Mouse (Mus musculus) heart, postnatal 14 days (tissue): ENCODE data around the gene Rpa1. TPM values are rescaled to one million over a fixed set of nuclear protein-coding genes. Genes with fewer than 3 reads are reported as not detected.
"Not testable (repeated sequence)": the region's sequence is repeated elsewhere in the genome, so short reads cannot be mapped to it uniquely, and the experiment has no call there.

Experiments
- DNase-seq, 2 experiments: peaks; one replicate each; pipeline ENCODE4 v3.0.0; 2021 to 2022
- intact Hi-C: fragments of 180-260 bp; cut with DNase I; formaldehyde crosslinking; loops from one replicate; pipeline ENCODE4 v1.15.1; 2025
- long read RNA-seq, 2 experiments: library from polyadenylated mRNA; stranded (forward); transcript quantifications; one replicate each; pipeline ENCODE4 v2.0.0; 2021
- total RNA-seq, 2 experiments: library from RNA; stranded (reverse); gene quantifications; 2 replicates each; pipeline ENCODE4 v1.2.3; 2021

Rpa1 gene
- 10 to 100 TPM; 66.9 to 70.5 TPM for total RNA-seq
- long read RNA-seq, experiment 1, full-length matches to known transcripts = 84 of 120 reads
- long read RNA-seq, experiment 1, partial matches to known transcripts = 35 of 120 reads
- long read RNA-seq, experiment 1, other reads (novel, unspliced or antisense) = 1 of 120 reads
- long read RNA-seq, experiment 2, full-length matches to known transcripts = 63 of 95 reads
- long read RNA-seq, experiment 2, partial matches to known transcripts = 28 of 95 reads
- long read RNA-seq, experiment 2, other reads (novel, unspliced or antisense) = 4 of 95 reads

- DNase-seq = peak; percentile 96
- intact Hi-C loops = no loop called here
Measured at GRCm38 (mm10) chr11:75348199-75348889, at the start of gene Rpa1, which contains the start of gene Smyd4. Rpa1 (minus strand) TSS chr11:75348324. Smyd4 (plus strand) TSS chr11:75348433.

- DNase-seq = no peak
- intact Hi-C loops = loop anchor here (5.0 kb wide), 1 partner anchor 205 kb away; the partner anchor contains the start of genes Dph1 and Rtn4rl1
Measured at GRCm38 (mm10) chr11:75397452-75397851, 49.3 kb upstream of the Rpa1 start.

- no peak for DNase-seq
- intact Hi-C loops = loop anchor here (5.0 kb wide), 1 partner anchor 203 kb away; the partner anchor contains the start of genes Dph1 and Rtn4rl1
Measured at GRCm38 (mm10) chr11:75395611-75396010, 47.5 kb upstream of the Rpa1 start.

GRCm38 (mm10) chr11:75383529-75383928 is 35.4 kb upstream of the Rpa1 start:
- DNase-seq, intact Hi-C loops: not testable (repeated sequence)

- intact Hi-C loops, DNase-seq: not testable (repeated sequence)
Measured at GRCm38 (mm10) chr11:75378786-75379185, 30.7 kb upstream of the Rpa1 start.

- DNase-seq = no peak
- intact Hi-C loops = no loop called here
Measured at GRCm38 (mm10) chr11:75377125-75377524, 29.0 kb upstream of the Rpa1 start.

GRCm38 (mm10) chr11:75355475-75355874 is 7.4 kb upstream of the Rpa1 start:
- no peak for DNase-seq
- intact Hi-C loops = no loop called here

- intact Hi-C loops = no loop called here
- DNase-seq = no peak
Measured at GRCm38 (mm10) chr11:75351225-75351624, 3.1 kb upstream of the Rpa1 start.

GRCm38 (mm10) chr11:75348890-75349261 is 752 bp upstream of the Rpa1 start:
- intact Hi-C loops = no loop called here
- DNase-seq = no peak

GRCm38 (mm10) chr11:75347596-75347995 is 528 bp downstream of the Rpa1 start:
- intact Hi-C loops = no loop called here
- DNase-seq = no peak

- intact Hi-C loops = no loop called here
- DNase-seq = no peak
Measured at GRCm38 (mm10) chr11:75347188-75347585, 937 bp downstream of the Rpa1 start.

- intact Hi-C loops = no loop called here
Measured at GRCm38 (mm10) chr11:75346556-75347187, 1.5 kb downstream of the Rpa1 start.

GRCm38 (mm10) chr11:75344716-75345115 is 3.4 kb downstream of the Rpa1 start:
- DNase-seq = no peak
- intact Hi-C loops = no loop called here

More at GRCm38 (mm10) chr11:75346556-75347187, 1.5 kb downstream of the Rpa1 start:
- no peak for DNase-seq

GRCm38 (mm10) chr11:75344163-75344562 is 4.0 kb downstream of the Rpa1 start:
- no peak for DNase-seq
- intact Hi-C loops = no loop called here

GRCm38 (mm10) chr11:75343096-75343495 is 5.0 kb downstream of the Rpa1 start:
- intact Hi-C loops = no loop called here
- DNase-seq = no peak

- intact Hi-C loops = no loop called here
Measured at GRCm38 (mm10) chr11:75340698-75341345, 7.3 kb downstream of the Rpa1 start.

GRCm38 (mm10) chr11:75340076-75340475 is 8.0 kb downstream of the Rpa1 start:
- intact Hi-C loops = no loop called here
- DNase-seq = peak; percentile 12 to 26

More at GRCm38 (mm10) chr11:75340698-75341345, 7.3 kb downstream of the Rpa1 start:
- DNase-seq = no peak

GRCm38 (mm10) chr11:75337246-75337645 is 10.9 kb downstream of the Rpa1 start:
- DNase-seq = no peak
- intact Hi-C loops = no loop called here

GRCm38 (mm10) chr11:75336676-75337075 is 11.4 kb downstream of the Rpa1 start:
- no peak for DNase-seq
- intact Hi-C loops = no loop called here

- intact Hi-C loops = no loop called here
- no peak for DNase-seq
Measured at GRCm38 (mm10) chr11:75325969-75326311, 22.2 kb downstream of the Rpa1 start.
